Mouse (Mus musculus) kidney, adult 2 months (tissue): ENCODE results near the gene 1700013G24Rik.

Experiments
- CTCF ChIP-seq: fragments of 200-500 bp; conservative IDR thresholded peaks from 2 replicates; pipeline ENCODE4 v1.5.1; 2011; ENCODE audit warnings: low read depth, mild to moderate bottlenecking, control low read depth, low read length, moderate library complexity, mixed read lengths; ENCODE audit not compliant: insufficient read depth, insufficient read length
- POLR2A ChIP-seq: fragments of 200-500 bp; IDR thresholded peaks from one replicate; pipeline ENCODE4 v1.6.1; 2011; ENCODE audit warnings: low read depth, low read length, control low read depth

DNA sequence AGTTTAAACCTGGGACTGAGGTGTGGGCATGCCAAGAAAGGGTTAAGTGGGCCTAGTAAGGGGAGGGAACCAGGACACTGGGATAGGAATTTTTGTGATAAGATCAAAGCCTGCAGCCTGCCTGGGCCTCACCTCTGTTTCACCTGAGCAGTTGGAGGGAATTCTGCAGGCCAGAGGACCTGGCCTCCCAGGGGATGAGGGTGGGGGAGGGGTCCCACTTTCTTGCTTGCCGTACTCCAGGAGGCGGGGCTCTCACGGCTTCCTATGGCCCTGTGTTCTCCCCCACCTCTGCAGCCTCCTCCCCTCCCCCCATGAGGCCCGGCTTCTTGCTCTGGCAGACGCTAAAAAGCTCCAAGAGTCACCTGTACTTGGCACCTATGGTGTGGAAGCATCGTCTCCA is 26.7 kb downstream of the 1700013G24Rik start:
- no peak for TF ChIP-seq CTCF
- TF ChIP-seq POLR2A: no peak
